Mouse (Mus musculus) liver, embryonic 14.5 days (tissue): ENCODE measurements at regions not wholly inside any gene's neighbourhood (a gene's known extent, or its start where the extent isn't known, plus 50 kb on each side); places are given as distances from the start of the nearest gene placed in this dataset.

Source experiments
- CTCF ChIP-seq: IDR thresholded peaks from 2 replicates; pipeline ENCODE4 v1.5.1; 2016; ENCODE audit warnings: antibody characterized with exemption, low read depth, control low read depth
- EP300 ChIP-seq: IDR thresholded peaks from 2 replicates; pipeline ENCODE4 v1.6.1; 2016; ENCODE audit warnings: antibody characterized with exemption, low read depth

DNA sequence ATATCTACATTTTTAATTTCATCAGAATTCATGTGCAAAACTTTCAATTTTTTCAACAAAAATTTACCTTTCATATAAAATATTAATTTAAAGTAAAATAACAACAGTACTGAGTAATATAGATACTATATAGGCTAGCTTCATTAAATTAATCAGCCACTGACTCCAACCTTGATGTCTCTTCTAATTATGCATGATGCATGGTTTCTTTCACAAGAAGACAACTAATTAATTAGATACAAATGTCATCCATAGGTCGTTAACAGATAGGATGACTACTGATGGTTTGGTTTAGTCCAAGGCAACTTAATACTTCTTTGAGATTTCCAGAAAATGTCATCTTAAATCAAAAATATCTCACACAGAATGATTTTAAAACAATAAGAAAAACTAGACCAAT lies 618.5 kb upstream of the Pcdh20 start:
- TF ChIP-seq EP300 (no peak), CTCF (no peak)
